Mouse (Mus musculus) layer of hippocampus, adult 8-10 months (tissue): ENCODE measurements at regions not wholly inside any gene's neighbourhood (a gene's known extent, or its start where the extent isn't known, plus 50 kb on each side); places are given as distances from the start of the nearest gene placed in this dataset.
A peak's percentile ranks its signal among the peaks of the same experiment; 100 is the strongest.

ENCODE experiments used
- DNase-seq, 2 experiments: peaks; one replicate each; pipeline ENCODE4 v3.0.0; 2022; ENCODE audit warnings: low spot score in 2 of 2

DNA sequence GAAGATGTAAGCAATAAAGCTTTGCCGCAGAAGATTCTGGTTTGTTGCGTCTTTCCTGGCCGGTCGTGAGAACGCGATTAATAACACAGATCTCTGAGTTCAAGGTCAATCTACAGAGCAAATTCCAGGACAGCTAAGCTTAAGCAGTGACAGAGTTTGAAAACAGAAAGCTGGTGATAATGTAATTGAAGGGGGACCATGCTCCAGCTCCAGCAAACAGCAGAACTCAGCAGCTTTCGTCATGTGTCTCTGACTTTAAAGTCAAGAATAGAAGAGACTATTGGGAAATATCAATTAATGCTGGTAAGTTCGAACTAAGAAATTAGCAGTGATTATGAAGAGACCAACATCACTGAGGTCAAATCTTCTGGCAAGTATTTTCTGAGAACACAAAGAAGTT lies 251.2 kb downstream of the Btbd35f27 start:
- DNase-seq = peak in 1 of 2 experiments; percentile 2
